Mouse (Mus musculus) kidney, adult 2 months (tissue): Measurements from ENCODE around the gene Ppfia3.

Experiments
- CTCF ChIP-seq: fragments of 200-500 bp; conservative IDR thresholded peaks from 2 replicates; pipeline ENCODE4 v1.5.1; 2011; ENCODE audit warnings: low read depth, mild to moderate bottlenecking, control low read depth, low read length, moderate library complexity, mixed read lengths; ENCODE audit not compliant: insufficient read depth, insufficient read length
- POLR2A ChIP-seq: fragments of 200-500 bp; IDR thresholded peaks from one replicate; pipeline ENCODE4 v1.6.1; 2011; ENCODE audit warnings: low read depth, low read length, control low read depth

- no peak for TF ChIP-seq POLR2A
- TF ChIP-seq CTCF, result no peak
These were observed 47.3 kb upstream of the Ppfia3 start for GRCm38 (mm10) chr7:45413864-45414739.
